Mouse (Mus musculus): ENCODE results near the gene Stk38.
"Not testable (repeated sequence)": the region's sequence is repeated elsewhere in the genome, so short reads cannot be mapped to it uniquely, and the experiment has no call there.

Stk38 gene

GRCm38 (mm10) chr17:29007243-29007640 lies 553 bp downstream of the Stk38 start:
- no peak for DNase-seq (ENCODE audit: low spot score)

- DNase-seq (ENCODE audit: low spot score) = peak; percentile 32
Measured at GRCm38 (mm10) chr17:29006812-29007211, 983 bp downstream of the Stk38 start.

GRCm38 (mm10) chr17:29005002-29005401 lies 2.8 kb downstream of the Stk38 start:
- DNase-seq (ENCODE audit: low spot score) = no peak

GRCm38 (mm10) chr17:29003740-29004139 lies 4.1 kb downstream of the Stk38 start:
- DNase-seq (ENCODE audit: low spot score) = no peak

- DNase-seq (ENCODE audit: low spot score) = no peak
Measured at GRCm38 (mm10) chr17:29000465-29000864, 7.3 kb downstream of the Stk38 start.

- no peak for DNase-seq (ENCODE audit: low spot score)
Measured at GRCm38 (mm10) chr17:28994615-28995014, 13.2 kb downstream of the Stk38 start.

- DNase-seq (ENCODE audit: low spot score) = not testable (repeated sequence)
Measured at GRCm38 (mm10) chr17:28993004-28993403, 14.8 kb downstream of the Stk38 start.

GRCm38 (mm10) chr17:28992105-28992504 lies 15.7 kb downstream of the Stk38 start:
- DNase-seq (ENCODE audit: low spot score) = peak; percentile 57

- no peak for DNase-seq (ENCODE audit: low spot score)
Measured at GRCm38 (mm10) chr17:28991286-28991685, 16.5 kb downstream of the Stk38 start.

GRCm38 (mm10) chr17:28990060-28990459 lies 17.7 kb downstream of the Stk38 start:
- DNase-seq (ENCODE audit: low spot score) = no peak

GRCm38 (mm10) chr17:28988996-28989395 lies 18.8 kb downstream of the Stk38 start:
- no peak for DNase-seq (ENCODE audit: low spot score)

GRCm38 (mm10) chr17:28988291-28988690 lies 19.5 kb downstream of the Stk38 start:
- DNase-seq (ENCODE audit: low spot score) = no peak

GRCm38 (mm10) chr17:28987713-28988112 lies 20.1 kb downstream of the Stk38 start:
- DNase-seq (ENCODE audit: low spot score) = peak; percentile 67

GRCm38 (mm10) chr17:28986833-28987232 lies 21.0 kb downstream of the Stk38 start:
- DNase-seq (ENCODE audit: low spot score) = peak; percentile 39

- DNase-seq (ENCODE audit: low spot score) = no peak
Measured at GRCm38 (mm10) chr17:28984724-28985420, 22.9 kb downstream of the Stk38 start.

- DNase-seq (ENCODE audit: low spot score) = no peak
Measured at GRCm38 (mm10) chr17:28982591-28982990, 25.2 kb downstream of the Stk38 start.

GRCm38 (mm10) chr17:28981081-28981480 lies 26.7 kb downstream of the Stk38 start:
- no peak for DNase-seq (ENCODE audit: low spot score)

- no peak for DNase-seq (ENCODE audit: low spot score)
Measured at GRCm38 (mm10) chr17:28979091-28979490, 28.7 kb downstream of the Stk38 start.

- no peak for DNase-seq (ENCODE audit: low spot score)
Measured at GRCm38 (mm10) chr17:28970122-28970521, 37.7 kb downstream of the Stk38 start.

GRCm38 (mm10) chr17:28967021-28967610 lies 40.7 kb downstream of the Stk38 start:
- DNase-seq (ENCODE audit: low spot score) = no peak

GRCm38 (mm10) chr17:28961596-28961995 lies 46.2 kb downstream of the Stk38 start:
- no peak for DNase-seq (ENCODE audit: low spot score)

- DNase-seq (ENCODE audit: low spot score) = no peak
Measured at GRCm38 (mm10) chr17:28960597-28960996, 47.2 kb downstream of the Stk38 start.

- no peak for DNase-seq (ENCODE audit: low spot score)
Measured at GRCm38 (mm10) chr17:28954416-28954815, 53.4 kb downstream of the Stk38 start.

GRCm38 (mm10) chr17:28953251-28953650 lies 54.5 kb downstream of the Stk38 start:
- DNase-seq (ENCODE audit: low spot score) = peak; percentile 20
